Comparison of ENCODE assay signal across 8 mouse cellular contexts in the genomic region with DNA sequence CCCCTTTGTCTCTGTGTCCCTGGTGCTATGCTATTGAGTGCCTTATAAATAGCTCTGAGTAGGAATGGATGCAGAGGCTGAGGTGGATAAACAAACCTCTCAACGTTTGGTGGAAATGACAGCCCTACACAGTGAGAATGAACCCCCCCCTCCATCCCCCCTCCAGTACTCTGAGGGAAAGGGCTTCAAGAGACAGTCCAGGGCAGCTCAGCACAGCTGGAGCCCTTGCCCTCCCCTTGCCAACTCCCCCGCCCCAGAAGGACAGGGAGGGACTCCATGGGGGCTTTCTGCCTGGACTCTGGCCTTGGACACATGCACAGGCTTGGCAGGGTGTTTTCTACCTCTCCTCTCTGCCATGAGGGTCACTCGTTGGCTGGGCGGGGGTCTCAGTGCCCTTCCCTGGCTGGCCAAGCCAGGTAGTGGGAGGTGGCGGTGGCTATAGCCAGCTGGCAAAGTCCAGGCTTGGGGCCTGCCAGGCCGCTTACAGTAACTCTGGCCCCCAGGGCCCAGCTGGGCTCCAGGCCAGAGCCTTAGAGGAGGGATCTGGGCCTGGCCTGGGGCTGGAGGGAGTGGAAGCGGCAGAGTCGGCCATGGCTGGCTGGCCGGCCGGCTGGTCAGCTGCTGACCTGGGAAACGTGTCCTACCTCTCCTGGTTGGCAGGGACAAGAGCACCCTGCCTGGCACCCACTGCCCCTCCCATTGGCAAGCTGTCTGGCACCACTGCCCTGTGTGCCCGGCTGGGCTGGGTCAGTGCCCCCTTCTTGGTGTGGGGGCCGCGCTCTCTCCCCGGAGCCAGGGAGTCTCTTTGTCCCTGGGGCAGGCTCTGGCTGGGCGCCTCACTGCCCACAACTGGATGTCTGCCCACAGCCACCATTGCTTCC. TPM values are rescaled to one million over a fixed set of nuclear protein-coding genes. Genes with fewer than 3 reads are reported as not detected.
DNase-seq lines count a peak whose midpoint lies in the region; ATAC-seq and TF ChIP-seq lines count a peak whose summit lies in the region.

No protein-coding gene starts in this region.

- ATAC-seq in forebrain, embryonic 14.5 days: peak; percentile 47; the same call in 1 of the 2 replicates
- peak; percentile 76 for ATAC-seq in midbrain, postnatal 0 days (ENCODE audit: low FRiP score)

- no peak for TF ChIP-seq CTCF in E14TG2a.4 (conservative IDR thresholded peaks at IDR 0.05; ENCODE audit: low read length)
- TF ChIP-seq CTCF in bone marrow, adult 2 months (IDR thresholded peaks at IDR 0.05; ENCODE audit: control insufficient read depth, insufficient read depth, low read length): no peak
- TF ChIP-seq CTCF in midbrain, postnatal 0 days (IDR thresholded peaks at IDR 0.05): no peak

- peak overlapping the region; percentile 62 for H3K27ac ChIP-seq in bone marrow, adult 2 months (ENCODE audit: control insufficient read depth, insufficient read depth, low read depth, low read length, poor library complexity)
- peak overlapping the region; percentile 67; the same call in 1 of the 2 replicates for H3K27ac ChIP-seq in forebrain, embryonic 14.5 days (ENCODE audit: low read depth, low read length)
- H3K27ac ChIP-seq in midbrain, postnatal 0 days (ENCODE audit: low read depth, low read length): peak overlapping the region; percentile 18; the same call in 1 of the 2 replicates

- H3K36me3 ChIP-seq in E14TG2a.4 (ENCODE audit: insufficient read depth, low read length): peaks cover 50% of the 10 kb centered on the region
- no peaks in the 10 kb centered on the region for H3K36me3 ChIP-seq in forebrain, embryonic 14.5 days (ENCODE audit: control insufficient read depth, insufficient read depth, low read length)
- no peaks in the 10 kb centered on the region for H3K36me3 ChIP-seq in midbrain, postnatal 0 days (ENCODE audit: insufficient read depth, low read length)

- DNase-seq in forebrain, embryonic 14.5 days (ENCODE audit: low spot score): no peak
- peak; percentile 92 to 96 for DNase-seq in heart, postnatal 36 days
- DNase-seq in layer of hippocampus, adult 9-11 months: peak; percentile 73
- DNase-seq in midbrain, postnatal 0 days (ENCODE audit: low spot score): peak; percentile 93
- DNase-seq in c-Kit-positive CD71-positive TER-119-positive erythroid progenitor cells, embryonic 14.5 days (ENCODE audit: low spot score): no peak
- DNase-seq in spleen, adult 12 weeks (ENCODE audit: low spot score): no peak

- H3K9me3 ChIP-seq in E14TG2a.4 (ENCODE audit: low read length): no peaks in the 10 kb centered on the region
- H3K9me3 ChIP-seq in forebrain, embryonic 14.5 days (replicated peaks; ENCODE audit: control insufficient read depth, low read length): no peaks in the 10 kb centered on the region
- H3K9me3 ChIP-seq in midbrain, postnatal 0 days (ENCODE audit: low read length): no peaks in the 10 kb centered on the region

- intact Hi-C loops in heart, postnatal 36 days (cut with DNase I): loop anchor here (2.0 kb wide), 1 partner anchor 20 kb away; no protein-coding TSS in a partner anchor

- H3K4me1 ChIP-seq in E14TG2a.4 (replicated peaks; ENCODE audit: low read depth, low read length): peaks cover 87% of the 10 kb centered on the region
- H3K4me1 ChIP-seq in bone marrow, adult 2 months (ENCODE audit: control insufficient read depth, insufficient read depth, low read length): peaks cover 22% of the 10 kb centered on the region
- peaks cover 24% of the 10 kb centered on the region for H3K4me1 ChIP-seq in forebrain, embryonic 14.5 days (ENCODE audit: control insufficient read depth, insufficient read depth, low read length)
- peaks cover 11% of the 10 kb centered on the region; the same call in 1 of the 2 replicates for H3K4me1 ChIP-seq in midbrain, postnatal 0 days (ENCODE audit: insufficient read depth, low read length)

- H3K9ac ChIP-seq in forebrain, embryonic 14.5 days (ENCODE audit: low read length): 0 out of 2 replicates have a peak overlapping the region, but pooled peaks have one; percentile 25
- no peak overlapping the region for H3K9ac ChIP-seq in midbrain, postnatal 0 days (replicated peaks; ENCODE audit: low read length, poor library complexity, severe bottlenecking)

- WGBS in bone marrow, adult 2 months: 59% methylated on average over 16 of the region's 16 CpGs
- 58% methylated on average over 15 of the region's 16 CpGs for WGBS in forebrain, embryonic 14.5 days
- WGBS in midbrain, postnatal 0 days: 54% methylated on average over 15 of the region's 16 CpGs

- H3K4me3 ChIP-seq in E14TG2a.4 (replicated peaks; ENCODE audit: low read length): peak overlapping the region; percentile 50
- H3K4me3 ChIP-seq in bone marrow, adult 2 months (replicated peaks; ENCODE audit: control insufficient read depth, low read depth, low read length): no peak overlapping the region
- H3K4me3 ChIP-seq in forebrain, embryonic 14.5 days (ENCODE audit: low read depth, low read length): no peak overlapping the region
- H3K4me3 ChIP-seq in midbrain, postnatal 0 days (ENCODE audit: low read depth, low read length): no peak overlapping the region

- H3K4me2 ChIP-seq in forebrain, embryonic 14.5 days (ENCODE audit: low read length): no peak overlapping the region
- H3K4me2 ChIP-seq in midbrain, postnatal 0 days (ENCODE audit: low read depth, low read length, poor library complexity, severe bottlenecking): no peak overlapping the region

- TF ChIP-seq POLR2A in bone marrow, adult 2 months (IDR thresholded peaks at IDR 0.05; ENCODE audit: borderline replicate concordance, control insufficient read depth, low read depth, low read length): 0 out of 2 replicates have a peak, but pooled peaks have one; percentile 3

- no peaks in the 10 kb centered on the region for H3K27me3 ChIP-seq in E14TG2a.4 (ENCODE audit: insufficient read depth, low read length)
- H3K27me3 ChIP-seq in forebrain, embryonic 14.5 days (replicated peaks; ENCODE audit: control insufficient read depth, insufficient read depth, low read length): no peaks in the 10 kb centered on the region
- H3K27me3 ChIP-seq in midbrain, postnatal 0 days (ENCODE audit: insufficient read depth, low read length): no peaks in the 10 kb centered on the region

RNA-seq across cellular contexts. Expression of a gene that starts 23.6 kb away (rescaled TPM):
- polyA plus RNA-seq in bone marrow, adult 2 months (2011; ENCODE audit: insufficient read depth, insufficient read length, low replicate concordance, missing spikeins): 8.9 and 17.2 TPM in 2 replicates
- polyA plus RNA-seq in forebrain, embryonic 14.5 days (2014; fragmentation: Nextera tagmentation; extraction: Ambion mirVana): 8.2 and 9.8 TPM in 2 replicates
- 10 to 100 TPM; 10.5 to 13.6 TPM for total RNA-seq in heart, postnatal 36 days (2021)
- 14.3 and 20.4 TPM in 2 replicates for total RNA-seq in midbrain, postnatal 0 days (2014; rRNA removed)
- 8.2 and 8.7 TPM in 2 replicates for polyA plus RNA-seq in midbrain, postnatal 0 days (2015; fragmentation: Nextera tagmentation; extraction: Ambion mirVana)

RNA-seq across cellular contexts. Expression of a gene that starts 31.6 kb away (rescaled TPM):
- not detected in 2 replicates for polyA plus RNA-seq in bone marrow, adult 2 months (2011; ENCODE audit: insufficient read depth, insufficient read length, low replicate concordance, missing spikeins)
- polyA plus RNA-seq in forebrain, embryonic 14.5 days (2014; fragmentation: Nextera tagmentation; extraction: Ambion mirVana): 0.27 and 0.28 TPM in 2 replicates
- total RNA-seq in heart, postnatal 36 days (2021): under 1 TPM; 0.33 to 0.36 TPM
- 3.0 and 5.1 TPM in 2 replicates for total RNA-seq in midbrain, postnatal 0 days (2014; rRNA removed)
- polyA plus RNA-seq in midbrain, postnatal 0 days (2015; fragmentation: Nextera tagmentation; extraction: Ambion mirVana): 4.5 and 5.1 TPM in 2 replicates

RNA-seq across cellular contexts. Expression of a gene that starts 43.7 kb away (rescaled TPM):
- 50.4 and 53.9 TPM in 2 replicates for polyA plus RNA-seq in bone marrow, adult 2 months (2011; ENCODE audit: insufficient read depth, insufficient read length, low replicate concordance, missing spikeins)
- polyA plus RNA-seq in forebrain, embryonic 14.5 days (2014; fragmentation: Nextera tagmentation; extraction: Ambion mirVana): 14.1 and 16.4 TPM in 2 replicates
- under 1 TPM; 0.14 to 0.49 TPM for total RNA-seq in heart, postnatal 36 days (2021)
- total RNA-seq in midbrain, postnatal 0 days (2014; rRNA removed): 0.19 and 0.44 TPM in 2 replicates
- polyA plus RNA-seq in midbrain, postnatal 0 days (2015; fragmentation: Nextera tagmentation; extraction: Ambion mirVana): 0.52 and 0.65 TPM in 2 replicates

Comparison
In these comparisons a context has a peak if more than half of its experiments do, and no peak if none do; other contexts are left out.
1. DNase-seq: peak in heart, postnatal 36 days (2 of 2), layer of hippocampus, adult 9-11 months (single experiment) and midbrain, postnatal 0 days (single experiment); none in forebrain, embryonic 14.5 days (single experiment), c-Kit-positive CD71-positive TER-119-positive erythroid progenitor cells, embryonic 14.5 days (single experiment) and spleen, adult 12 weeks (single experiment).
2. Peak in every context shown above with its lines, with median percentiles within 50 percentile points of each other: H3K27ac ChIP-seq.